Mouse (Mus musculus): Measurements from ENCODE around the gene Olfr401. TPM values are rescaled to one million over a fixed set of nuclear protein-coding genes. Genes with fewer than 3 reads are reported as not detected.
"Not testable (repeated sequence)": the region's sequence is repeated elsewhere in the genome, so short reads cannot be mapped to it uniquely, and the experiment has no call there.

The Olfr401 gene
- total RNA-seq (2015; ENCODE audit: low replicate concordance) (not detected in 2 replicates), total RNA-seq (2017; ENCODE audit: low replicate concordance) (not detected in 2 replicates)

DNA sequence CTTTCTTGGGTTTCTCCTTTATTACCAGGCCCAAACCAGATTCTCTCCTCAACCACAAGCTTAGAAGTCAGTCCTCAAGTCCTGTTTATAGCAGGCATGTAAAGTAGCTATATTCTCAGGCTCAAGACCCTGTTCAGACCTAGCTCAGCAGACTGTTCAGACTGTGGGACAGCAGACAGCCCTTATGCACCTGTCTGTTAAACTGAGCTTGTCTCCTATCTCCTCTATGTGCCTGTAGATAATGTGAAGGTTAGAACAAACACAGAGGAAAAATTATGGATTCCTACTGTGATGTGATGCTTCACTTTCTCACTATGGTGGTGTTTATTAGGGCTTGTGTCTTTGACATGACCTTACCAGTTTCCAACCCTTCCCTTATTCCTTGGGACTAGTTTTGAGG, at the start of gene Olfr401:
Gene Olfr401 (plus strand): TSS at position 301 of the 400 bp plus-strand sequence.
- no peak for ATAC-seq (replicated peaks; ENCODE audit: low FRiP score, poor library complexity, severe bottlenecking)

DNA sequence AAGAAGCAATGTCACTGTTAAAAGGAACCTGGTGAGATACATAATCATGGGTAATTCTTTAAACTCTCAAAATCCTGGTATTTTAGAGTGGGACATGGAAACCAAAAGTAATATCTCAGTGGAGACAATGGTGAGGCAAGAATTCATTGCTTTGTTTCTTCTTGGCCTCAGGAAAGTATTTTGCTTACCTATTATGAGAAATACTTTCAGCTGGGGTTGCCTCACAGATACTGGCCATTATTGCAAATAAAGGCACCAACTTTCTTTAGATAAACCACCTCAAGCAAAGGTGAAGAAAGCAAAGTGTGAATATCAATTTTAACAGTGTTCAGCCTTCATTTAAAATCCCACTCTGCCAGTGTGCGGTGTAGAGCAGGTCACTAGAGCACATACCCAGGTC, 43.9 kb upstream of the Olfr401 start, which contains the start of gene Zfp616:
Gene Zfp616 (plus strand): TSS at position 301 of the 400 bp plus-strand sequence.
- no peak for ATAC-seq (replicated peaks; ENCODE audit: low FRiP score, poor library complexity, severe bottlenecking)

DNA sequence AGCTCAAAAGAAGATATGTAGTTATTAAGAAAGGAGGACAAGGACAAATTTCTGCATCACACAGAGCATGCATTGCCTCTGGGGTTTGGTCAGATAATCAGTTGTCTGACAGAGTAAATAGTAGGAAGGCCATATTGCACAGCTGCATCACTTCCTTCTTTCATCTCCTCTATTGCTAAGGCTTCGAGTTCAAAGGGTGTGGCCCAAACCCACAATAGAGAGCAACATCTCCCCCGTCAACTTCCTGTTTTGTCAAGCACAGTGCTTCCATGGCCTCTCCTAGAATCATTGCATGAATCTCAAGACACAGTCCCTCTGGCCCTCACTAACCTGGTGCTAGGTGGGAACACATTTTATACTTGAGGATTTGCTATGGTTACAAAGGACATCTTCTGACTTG, 12.8 kb upstream of the Olfr401 start:
- no peak for ATAC-seq (replicated peaks; ENCODE audit: low FRiP score, poor library complexity, severe bottlenecking)

DNA sequence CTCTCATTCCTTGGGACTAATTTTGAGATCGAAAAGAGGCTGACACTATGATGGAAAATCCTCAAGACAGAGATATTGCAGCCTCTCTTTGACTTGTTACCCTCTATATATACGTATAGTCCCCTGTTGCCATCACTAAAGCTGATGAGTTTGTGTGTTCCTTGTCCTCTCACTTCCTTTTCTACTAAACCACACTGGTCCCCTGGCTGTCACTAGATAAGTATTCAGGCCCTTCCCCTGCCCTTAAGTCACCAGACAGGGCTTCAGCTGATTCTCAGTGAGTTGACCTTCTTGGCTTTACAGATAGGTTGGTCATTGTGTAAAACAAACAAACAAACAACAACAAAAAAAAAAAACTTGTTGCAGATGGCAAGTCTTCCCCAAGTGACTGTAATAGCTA, 12.0 kb upstream of the Olfr401 start:
- no peak for ATAC-seq (replicated peaks; ENCODE audit: low FRiP score, poor library complexity, severe bottlenecking)

DNA sequence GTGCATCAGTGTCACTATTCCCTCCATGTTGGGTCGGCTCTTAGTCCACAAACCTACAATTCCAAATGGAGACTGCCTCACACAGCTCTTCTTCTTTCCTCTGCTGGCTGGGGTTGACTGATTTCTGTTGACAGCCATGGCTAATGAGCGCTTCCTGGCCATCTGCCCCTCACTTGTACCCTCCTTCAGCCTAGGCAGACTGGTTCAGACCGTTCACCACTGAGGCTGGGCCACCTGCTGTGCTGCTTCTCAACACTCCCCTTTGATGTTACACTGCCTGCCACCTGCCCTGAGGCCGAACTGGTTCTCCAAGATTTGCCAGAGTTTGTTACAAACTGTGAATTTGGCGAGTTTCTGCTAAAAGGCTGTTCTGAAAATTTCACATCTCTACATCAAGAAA, 8.4 kb upstream of the Olfr401 start:
- no peak for ATAC-seq (replicated peaks; ENCODE audit: low FRiP score, poor library complexity, severe bottlenecking)

DNA sequence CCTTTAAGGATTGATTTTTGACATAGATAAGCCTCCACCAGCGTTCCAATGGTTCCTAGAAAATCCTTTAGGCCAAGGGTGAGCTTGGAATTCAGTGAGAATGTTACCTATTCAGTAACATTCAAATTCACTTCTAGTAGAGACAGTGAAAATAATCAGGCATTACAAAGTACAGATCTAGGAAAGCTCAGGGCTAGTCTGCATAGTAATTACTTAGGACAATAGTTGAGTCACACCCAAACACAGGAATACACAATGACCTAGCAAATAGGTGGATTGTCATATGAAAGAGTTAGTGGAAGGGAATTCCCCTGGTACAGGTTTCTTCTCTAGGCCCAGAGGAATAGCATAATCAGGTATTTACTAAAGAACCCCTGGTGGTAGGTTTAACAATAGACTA, 26.5 kb downstream of the Olfr401 start:
- ATAC-seq (replicated peaks; ENCODE audit: low FRiP score, poor library complexity, severe bottlenecking): not testable (repeated sequence)

DNA sequence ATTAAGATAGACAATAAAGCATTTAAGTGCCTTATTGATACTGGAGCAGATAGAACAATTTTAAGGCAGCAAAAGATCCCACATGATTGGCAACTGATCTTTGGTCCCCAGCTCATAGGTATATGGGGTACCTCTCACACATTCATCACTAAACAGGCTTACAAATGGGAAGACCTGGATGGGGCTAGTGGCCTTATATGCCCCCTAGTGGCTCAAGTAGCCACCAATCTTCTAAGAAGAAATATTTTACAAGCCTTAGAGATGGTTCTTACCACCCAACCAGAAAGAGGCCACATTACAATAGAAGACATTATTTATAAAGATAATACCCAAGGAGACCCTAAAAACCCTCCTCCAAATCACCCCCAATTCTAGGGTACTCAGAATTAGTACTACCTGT, 32.4 kb downstream of the Olfr401 start:
- ATAC-seq (replicated peaks; ENCODE audit: low FRiP score, poor library complexity, severe bottlenecking): no peak

DNA sequence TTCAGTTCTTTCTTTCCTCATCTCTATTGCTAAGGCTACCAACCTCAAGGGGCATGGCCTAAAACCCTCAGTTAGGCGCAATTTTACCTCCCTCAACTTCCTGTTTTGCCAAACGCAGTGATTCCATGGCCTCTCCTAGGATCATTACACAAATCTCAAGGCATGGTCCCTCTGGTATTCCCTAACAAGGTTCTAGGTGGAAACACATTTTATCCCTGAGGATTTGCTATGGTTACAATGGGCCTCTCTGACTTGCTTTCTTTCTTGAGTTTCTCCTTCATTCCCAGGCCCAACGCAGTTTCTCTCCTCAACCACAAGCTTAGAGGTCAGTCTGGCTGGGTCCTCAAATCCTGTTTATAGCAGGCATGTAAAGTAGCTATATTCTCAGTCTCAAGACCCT, 39.7 kb downstream of the Olfr401 start, which contains the start of gene Olfr402:
Gene Olfr402 (plus strand): TSS at position 301 of the 400 bp plus-strand sequence.
- ATAC-seq (replicated peaks; ENCODE audit: low FRiP score, poor library complexity, severe bottlenecking): no peak

DNA sequence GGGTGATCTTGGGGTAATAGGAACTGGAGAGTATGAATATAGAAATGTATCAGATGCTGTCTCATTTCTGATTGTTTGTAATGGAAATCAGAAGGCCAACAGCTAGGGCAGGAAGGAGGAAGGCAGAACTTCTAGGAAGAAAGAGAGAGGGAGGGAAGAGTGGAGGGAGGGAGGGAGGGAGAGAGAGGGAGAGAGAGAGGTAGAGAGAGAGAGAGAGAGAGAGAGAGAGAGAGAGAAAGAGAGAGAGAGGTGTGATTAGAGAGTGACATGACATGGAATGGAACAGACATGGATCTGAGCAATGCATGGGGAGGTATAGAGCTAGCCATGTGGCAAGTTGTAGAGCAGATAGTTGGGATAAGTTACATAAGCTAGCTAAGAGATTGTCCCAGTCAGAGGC, 55.3 kb downstream of the Olfr401 start:
- no peak for ATAC-seq (replicated peaks; ENCODE audit: low FRiP score, poor library complexity, severe bottlenecking)

Other genes starting within 250 kb of the Olfr401 start
- gene Olfr394, start 222.9 kb upstream of the Olfr401 start, total RNA-seq (2015; ENCODE audit: low replicate concordance): not detected in 2 replicates
- under 0.01 TPM in 1 of 2 replicates, not detected in the other for gene Olfr394, start 222.9 kb upstream of the Olfr401 start, total RNA-seq (2017; ENCODE audit: low replicate concordance)
- gene Olfr395, start 204.4 kb upstream of the Olfr401 start, total RNA-seq (2015; ENCODE audit: low replicate concordance): not detected in 2 replicates
- gene Olfr395, start 204.4 kb upstream of the Olfr401 start, total RNA-seq (2017; ENCODE audit: low replicate concordance): not detected in 2 replicates
- gene Olfr23, start 177.0 kb upstream of the Olfr401 start, total RNA-seq (2015; ENCODE audit: low replicate concordance): not detected in 2 replicates
- not detected in 2 replicates for gene Olfr23, start 177.0 kb upstream of the Olfr401 start, total RNA-seq (2017; ENCODE audit: low replicate concordance)
- not detected in 2 replicates for gene Olfr397, start 152.9 kb upstream of the Olfr401 start, total RNA-seq (2015; ENCODE audit: low replicate concordance)
- not detected in 2 replicates for gene Olfr397, start 152.9 kb upstream of the Olfr401 start, total RNA-seq (2017; ENCODE audit: low replicate concordance)
- gene Olfr398, start 123.3 kb upstream of the Olfr401 start, total RNA-seq (2015; ENCODE audit: low replicate concordance): not detected in 2 replicates
- not detected in 2 replicates for gene Olfr398, start 123.3 kb upstream of the Olfr401 start, total RNA-seq (2017; ENCODE audit: low replicate concordance)
- not detected in 2 replicates for gene Olfr139, start 57.2 kb upstream of the Olfr401 start, total RNA-seq (2015; ENCODE audit: low replicate concordance)
- not detected in 2 replicates for gene Olfr139, start 57.2 kb upstream of the Olfr401 start, total RNA-seq (2017; ENCODE audit: low replicate concordance)
- gene Olfr399, start 57.1 kb upstream of the Olfr401 start, total RNA-seq (2015; ENCODE audit: low replicate concordance): not detected in 2 replicates
- gene Olfr399, start 57.1 kb upstream of the Olfr401 start, total RNA-seq (2017; ENCODE audit: low replicate concordance): not detected in 2 replicates
- gene Zfp616, start 43.8 kb upstream of the Olfr401 start, total RNA-seq (2015; ENCODE audit: low replicate concordance): not detected in 2 replicates
- gene Zfp616, start 43.8 kb upstream of the Olfr401 start, total RNA-seq (2017; ENCODE audit: low replicate concordance): not detected in 2 replicates
- gene Olfr402, start 39.8 kb downstream of the Olfr401 start, total RNA-seq (2015; ENCODE audit: low replicate concordance): not detected in 2 replicates
- gene Olfr402, start 39.8 kb downstream of the Olfr401 start, total RNA-seq (2017; ENCODE audit: low replicate concordance): not detected in 2 replicates
- gene Olfr403, start 72.5 kb downstream of the Olfr401 start, total RNA-seq (2015; ENCODE audit: low replicate concordance): not detected in 2 replicates
- not detected in 2 replicates for gene Olfr403, start 72.5 kb downstream of the Olfr401 start, total RNA-seq (2017; ENCODE audit: low replicate concordance)
- gene Olfr43, start 97.7 kb downstream of the Olfr401 start, total RNA-seq (2015; ENCODE audit: low replicate concordance): not detected in 2 replicates
- gene Olfr43, start 97.7 kb downstream of the Olfr401 start, total RNA-seq (2017; ENCODE audit: low replicate concordance): not detected in 2 replicates
- gene Olfr406, start 146.1 kb downstream of the Olfr401 start, total RNA-seq (2015; ENCODE audit: low replicate concordance): not detected in 2 replicates
- gene Olfr406, start 146.1 kb downstream of the Olfr401 start, total RNA-seq (2017; ENCODE audit: low replicate concordance): not detected in 2 replicates
- not detected in 2 replicates for gene Olfr59, start 170.0 kb downstream of the Olfr401 start, total RNA-seq (2015; ENCODE audit: low replicate concordance)
- gene Olfr59, start 170.0 kb downstream of the Olfr401 start, total RNA-seq (2017; ENCODE audit: low replicate concordance): not detected in 2 replicates
- gene Olfr410, start 224.3 kb downstream of the Olfr401 start, total RNA-seq (2015; ENCODE audit: low replicate concordance): not detected in 2 replicates
- not detected in 2 replicates for gene Olfr410, start 224.3 kb downstream of the Olfr401 start, total RNA-seq (2017; ENCODE audit: low replicate concordance)
- not detected in 2 replicates for gene Olfr411, start 238.9 kb downstream of the Olfr401 start, total RNA-seq (2015; ENCODE audit: low replicate concordance)
- not detected in 2 replicates for gene Olfr411, start 238.9 kb downstream of the Olfr401 start, total RNA-seq (2017; ENCODE audit: low replicate concordance)
- gene Olfr412, start 248.4 kb downstream of the Olfr401 start, total RNA-seq (2015; ENCODE audit: low replicate concordance): not detected in 2 replicates
- gene Olfr412, start 248.4 kb downstream of the Olfr401 start, total RNA-seq (2017; ENCODE audit: low replicate concordance): not detected in 2 replicates

Measured in erythroid progenitor cell, adult 5-6 weeks (primary cell).